Mouse (Mus musculus) WW6 (cell line): ENCODE measurements around the gene Otog.
A peak's percentile ranks its signal among the peaks of the same experiment; 100 is the strongest.

Experiments
- DNase-seq: peaks from one replicate; pipeline ENCODE4 v3.0.0-alpha.2; 2013; ENCODE audit warnings: low read depth, low spot score

Gene Otog

DNA sequence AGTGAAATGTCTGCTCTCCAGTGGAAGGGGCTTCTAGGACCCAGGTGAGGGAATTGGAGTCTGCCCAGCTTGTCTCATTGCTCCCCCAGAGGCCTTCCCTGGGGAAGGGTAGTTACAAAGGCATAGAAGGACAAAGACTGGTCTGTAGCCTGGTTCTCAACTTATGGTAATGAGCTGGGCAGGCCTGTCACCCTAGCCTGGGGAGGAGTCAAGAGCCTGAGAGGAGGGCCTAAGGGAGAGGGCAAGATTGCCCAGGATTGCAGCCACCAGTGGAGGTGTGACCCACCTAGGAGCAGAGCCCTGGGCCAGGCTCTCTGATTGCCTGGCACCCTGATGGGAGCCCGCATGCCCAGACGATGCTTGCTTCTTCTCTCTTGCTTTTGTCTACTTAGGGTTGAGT is at the start of gene Otog:
Gene Otog, plus strand, starts transcription at position 292 of the 400 bp plus-strand sequence.
- DNase-seq = no peak

DNA sequence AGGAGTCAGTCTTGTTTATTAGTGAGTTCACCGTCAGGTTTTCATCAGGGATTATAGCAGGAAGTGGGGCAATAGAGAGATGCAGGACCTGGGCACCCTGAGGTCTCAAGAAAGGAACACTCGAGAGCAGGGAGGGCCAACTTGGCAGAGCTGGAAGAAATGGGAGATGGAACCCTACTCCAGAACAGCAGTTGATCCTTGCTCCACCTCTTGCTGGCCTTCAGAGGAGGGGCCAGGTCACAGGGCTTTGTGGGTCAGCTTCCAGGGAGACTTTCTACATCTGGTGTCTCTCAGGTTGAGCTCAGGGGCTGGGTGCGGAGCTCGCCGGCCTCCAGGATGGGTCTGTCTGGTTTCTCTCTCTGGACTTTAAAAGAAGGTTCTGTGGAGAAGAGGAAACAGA is 45.4 kb upstream of the Otog start:
- no peak for DNase-seq

DNA sequence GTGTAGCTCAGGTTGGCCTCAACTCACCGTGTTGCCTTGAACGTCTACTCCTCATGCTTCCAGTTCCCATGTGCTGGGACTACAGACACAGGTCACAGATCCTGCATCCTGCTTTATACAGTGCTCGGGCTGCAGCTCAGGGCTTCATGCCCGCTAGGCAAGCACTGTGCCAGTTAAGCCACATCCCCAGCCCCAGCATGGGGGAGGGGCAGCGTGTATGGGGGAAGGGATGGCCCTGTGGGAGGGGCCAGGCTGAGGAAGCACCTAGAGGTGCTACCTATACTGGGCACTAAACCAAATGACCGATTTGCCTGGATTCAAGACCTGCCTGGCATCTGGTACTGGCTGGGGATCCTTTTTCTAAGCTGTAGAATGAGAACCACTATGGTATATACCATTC is 40.8 kb upstream of the Otog start:
- no peak for DNase-seq

DNA sequence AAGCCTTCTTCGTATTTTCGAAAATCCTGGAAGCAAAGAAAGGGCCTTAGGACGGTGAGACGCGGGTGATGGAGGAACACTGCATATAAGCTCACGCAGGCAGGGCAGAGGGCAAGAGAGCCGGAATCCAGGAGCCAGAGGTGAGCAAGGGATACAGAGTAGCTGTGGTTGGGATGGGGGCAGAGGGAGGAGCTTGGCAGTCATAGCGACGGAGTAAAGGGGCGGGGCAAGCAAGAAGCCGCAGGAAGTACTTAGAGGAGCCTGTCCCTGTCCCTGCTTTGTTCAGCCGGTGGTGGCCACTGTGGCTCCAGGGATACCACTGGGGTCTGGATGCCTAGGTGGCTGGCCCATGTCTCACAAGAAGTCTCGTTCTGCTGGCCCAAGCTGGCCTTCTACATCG is 39.1 kb upstream of the Otog start:
- no peak for DNase-seq

DNA sequence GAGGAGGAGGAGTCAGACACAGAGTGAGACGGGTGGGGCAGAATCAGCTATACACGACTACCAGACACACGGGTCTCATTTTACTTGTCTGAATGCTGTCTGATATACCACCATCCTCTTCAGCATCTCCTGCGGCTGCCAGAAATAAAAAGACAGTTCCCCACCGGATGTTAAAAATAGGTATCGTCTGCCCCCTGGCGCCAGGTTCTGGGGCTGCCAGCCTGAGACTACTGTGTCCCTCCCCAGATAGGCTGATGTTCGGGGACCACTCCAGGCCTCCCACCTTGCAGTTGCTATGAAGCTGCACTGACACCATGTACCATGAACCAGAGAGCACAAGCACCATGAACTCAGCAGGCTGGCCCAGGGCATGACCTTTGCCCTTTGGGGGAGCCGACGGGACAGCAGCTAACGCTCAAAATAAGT is 36.7 kb upstream of the Otog start:
- DNase-seq = no peak

DNA sequence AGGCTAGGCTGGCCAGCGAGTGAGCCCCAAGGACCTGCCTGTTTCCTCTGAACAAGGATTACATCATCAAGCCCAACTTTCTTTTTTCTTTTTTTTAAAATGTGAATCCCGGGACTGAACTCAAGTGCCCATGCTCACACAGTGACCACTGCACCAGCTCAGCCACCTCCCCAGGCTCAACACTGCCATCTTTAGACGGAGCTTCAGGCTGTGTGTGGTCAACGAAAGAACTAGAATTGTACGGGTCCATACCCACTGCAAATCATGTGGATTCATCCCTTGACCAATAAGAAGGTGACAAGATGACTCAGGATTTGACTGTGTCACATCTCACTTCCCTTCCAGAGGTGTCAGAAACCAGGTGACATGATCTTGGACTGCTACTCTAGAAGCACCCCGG is 36.0 kb upstream of the Otog start:
- DNase-seq = no peak

DNA sequence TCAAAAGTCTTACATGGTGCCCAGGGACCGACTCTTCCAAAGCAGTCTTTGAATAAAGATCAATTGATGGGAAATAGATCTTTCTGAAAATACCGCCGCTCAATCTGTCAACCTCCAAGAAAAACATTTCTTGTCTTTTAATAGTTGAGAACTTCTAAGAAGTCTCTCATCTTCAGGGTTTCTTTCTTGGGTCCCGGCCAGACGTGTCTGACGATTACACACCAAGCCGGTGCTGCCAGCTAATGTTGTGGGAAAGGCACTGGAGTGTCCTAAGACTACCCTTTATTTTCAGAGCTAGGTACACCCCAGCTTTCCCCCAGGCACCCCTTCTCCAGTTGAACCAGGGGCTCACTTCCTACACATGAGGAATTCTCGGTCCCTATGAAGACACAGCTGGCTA is 32.7 kb upstream of the Otog start:
- no peak for DNase-seq

DNA sequence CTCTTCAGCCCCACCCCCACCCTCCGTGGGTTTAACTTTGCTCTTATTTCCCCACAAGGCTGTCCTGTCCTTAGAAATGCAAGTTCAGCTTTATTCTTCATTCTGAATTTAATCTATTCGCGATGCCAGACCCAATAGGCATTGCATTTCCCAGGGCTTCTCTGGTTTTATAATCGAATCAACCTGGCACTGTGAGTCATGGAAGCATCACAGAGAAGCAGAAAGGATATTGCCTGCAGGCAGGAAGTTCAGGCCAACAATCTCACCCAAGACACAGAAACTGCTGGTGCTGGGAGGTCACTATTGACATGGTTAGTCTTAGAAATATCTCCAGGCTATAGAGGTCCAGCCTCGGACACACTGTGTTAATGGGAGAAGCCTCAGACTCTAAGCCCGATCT is 30.5 kb upstream of the Otog start:
- DNase-seq = no peak

DNA sequence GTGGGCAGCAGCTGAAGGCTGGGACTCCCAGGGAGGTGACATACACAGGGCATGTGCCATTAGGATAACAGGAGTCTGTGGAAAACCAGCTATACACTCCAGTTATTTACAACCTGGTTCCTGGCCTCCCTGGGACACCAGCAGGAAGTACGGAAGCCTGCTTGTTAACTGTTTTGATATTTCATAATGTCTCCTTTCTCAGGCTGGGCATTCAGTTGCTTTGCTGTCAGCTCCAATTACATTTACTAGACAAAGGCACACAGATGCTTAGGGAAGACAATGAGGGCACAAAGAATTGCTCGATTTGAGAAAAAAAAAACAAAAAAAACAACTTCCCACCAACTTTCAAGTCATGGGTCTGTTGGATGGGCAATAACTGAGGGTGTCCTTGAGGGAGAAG is 24.3 kb upstream of the Otog start:
- DNase-seq = no peak

DNA sequence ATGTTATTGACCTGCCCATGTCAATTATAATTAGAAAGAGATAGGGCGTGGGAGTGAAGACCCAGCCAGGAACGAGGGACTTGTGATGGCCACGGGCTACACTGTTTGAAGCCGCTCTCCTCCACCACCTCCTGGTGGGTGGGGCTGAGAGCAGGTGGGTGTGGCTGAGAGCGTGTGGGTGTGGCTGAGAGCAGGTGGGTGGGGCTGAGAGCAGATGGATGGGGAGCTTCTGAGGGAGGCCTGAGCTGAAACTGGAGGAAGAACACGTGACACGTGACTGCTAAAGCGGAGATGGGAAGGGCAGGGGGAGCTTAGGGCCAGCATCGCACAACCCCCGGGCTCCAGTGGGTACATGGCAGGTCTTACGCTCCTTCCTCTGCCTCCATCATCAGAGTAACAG is 22.4 kb upstream of the Otog start:
- no peak for DNase-seq

DNA sequence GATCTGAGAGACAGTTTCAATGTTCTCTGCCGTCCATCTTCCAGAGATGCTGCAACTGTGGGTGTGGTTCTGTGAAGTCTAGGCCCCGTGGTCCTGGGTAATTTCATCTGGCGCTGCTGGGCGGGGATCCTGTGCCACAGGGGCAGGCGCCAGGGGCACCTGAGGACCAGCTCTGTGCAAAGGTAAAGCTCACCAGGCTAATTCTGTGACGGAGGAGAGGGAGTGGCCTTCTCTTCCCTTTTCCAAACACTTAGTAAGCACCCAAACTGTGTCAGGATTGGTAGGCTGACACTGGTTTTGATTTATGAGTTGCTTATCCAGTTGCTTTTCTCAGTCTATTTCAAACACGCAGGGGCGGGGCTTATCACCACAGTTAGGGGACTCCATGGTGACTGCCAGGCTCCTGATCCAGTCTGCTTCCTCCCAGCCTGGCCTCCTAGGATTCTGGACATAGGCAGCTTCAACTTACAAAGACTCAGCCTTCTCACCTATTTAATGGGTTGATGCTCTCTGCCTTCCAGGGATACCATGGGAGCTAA is 20.1 kb upstream of the Otog start:
- DNase-seq = no peak

DNA sequence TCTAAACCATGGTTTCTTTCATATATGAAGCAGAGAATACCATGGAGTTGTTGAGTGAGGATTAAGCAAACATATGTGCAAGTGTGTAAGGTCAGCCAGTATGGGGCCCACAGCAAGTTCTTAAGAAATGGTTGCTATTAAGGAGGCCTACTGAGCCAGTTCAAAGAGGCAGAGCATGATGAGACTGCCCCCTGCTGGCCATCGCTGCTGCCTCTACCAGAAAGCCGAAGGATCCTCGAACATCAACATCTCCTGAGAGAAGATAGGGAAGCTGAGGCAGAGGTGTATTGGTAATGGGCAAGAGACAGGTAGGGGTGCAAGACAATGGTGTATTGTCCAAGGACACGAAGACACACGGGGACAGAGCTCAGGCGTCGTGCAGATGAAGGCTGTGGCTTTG is 14.5 kb upstream of the Otog start:
- DNase-seq = no peak

DNA sequence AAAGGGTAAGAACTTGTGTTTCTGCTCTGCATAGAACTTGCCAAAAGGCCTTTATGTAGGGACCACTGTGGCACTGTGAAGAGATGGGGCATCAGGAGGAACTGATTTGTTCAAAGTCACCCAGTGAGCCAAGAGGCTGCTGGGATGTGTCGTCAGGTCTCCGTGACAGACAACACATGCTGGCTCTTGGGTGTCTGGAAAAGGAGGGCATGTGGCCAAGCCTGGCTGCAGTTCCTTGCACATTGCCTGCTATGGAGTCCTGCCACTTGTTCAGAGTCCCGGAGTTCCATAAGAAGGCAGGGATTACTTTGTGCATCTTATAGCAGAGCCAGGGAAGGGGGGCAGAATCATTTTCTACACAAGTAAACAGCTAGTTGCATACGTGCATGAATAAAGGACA is 13.9 kb upstream of the Otog start:
- no peak for DNase-seq

DNA sequence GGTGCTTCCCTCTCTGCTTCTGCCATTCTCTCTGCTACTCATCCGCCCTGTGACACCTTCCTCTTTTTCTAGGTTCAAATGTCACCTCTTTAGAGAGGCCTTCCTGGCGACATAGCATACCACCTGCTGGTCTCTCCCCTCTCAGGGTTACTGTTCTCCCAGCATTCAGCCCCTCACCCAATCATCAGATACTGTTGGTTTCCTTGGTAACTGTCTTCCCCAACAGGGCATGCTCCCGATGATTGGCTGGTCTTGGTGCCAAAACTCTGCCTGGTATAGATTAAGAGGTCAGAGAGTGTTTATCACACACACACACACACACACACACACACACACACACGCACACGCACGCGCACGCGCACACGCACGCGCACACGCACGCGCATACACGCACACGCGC is 4.8 kb upstream of the Otog start:
- DNase-seq = no peak

DNA sequence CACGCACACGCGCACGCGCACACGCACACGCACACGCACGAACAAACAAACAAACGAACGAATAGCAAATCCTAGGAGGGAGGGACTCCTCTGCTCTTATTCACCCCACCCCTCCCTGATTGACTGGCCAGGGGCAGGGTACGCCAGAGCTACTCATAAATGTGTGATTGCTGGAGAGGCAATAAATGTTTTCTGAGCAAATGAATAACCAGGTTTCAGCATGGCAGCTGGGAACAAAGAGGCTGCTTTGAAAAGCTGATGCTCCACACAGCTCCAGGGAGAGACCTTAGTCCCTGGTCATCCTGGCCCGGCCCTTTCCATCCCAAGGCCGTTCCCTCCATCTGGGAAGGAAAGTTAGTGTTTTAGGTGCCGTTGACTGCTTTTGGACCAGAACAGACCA is 4.4 kb upstream of the Otog start:
- DNase-seq = no peak

DNA sequence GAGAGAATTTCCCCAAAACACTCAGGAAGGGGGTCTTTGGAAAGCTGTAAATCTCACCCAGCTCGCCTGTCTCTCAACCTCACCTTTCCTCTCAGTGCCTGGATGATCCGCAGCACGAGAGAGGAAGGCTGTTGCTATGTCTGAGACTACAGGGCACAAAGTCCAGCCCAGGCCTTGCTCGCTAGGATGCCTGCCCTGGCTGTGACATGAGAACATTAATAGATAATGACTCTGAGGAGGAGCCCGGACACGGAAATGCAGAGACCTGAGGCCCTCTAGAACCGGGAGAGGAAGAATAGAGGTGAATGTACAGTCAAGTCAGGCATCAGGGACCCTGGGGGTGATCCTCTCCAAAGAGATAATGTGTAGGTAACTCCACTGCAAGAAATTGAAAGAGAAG is 3.6 kb upstream of the Otog start:
- no peak for DNase-seq

DNA sequence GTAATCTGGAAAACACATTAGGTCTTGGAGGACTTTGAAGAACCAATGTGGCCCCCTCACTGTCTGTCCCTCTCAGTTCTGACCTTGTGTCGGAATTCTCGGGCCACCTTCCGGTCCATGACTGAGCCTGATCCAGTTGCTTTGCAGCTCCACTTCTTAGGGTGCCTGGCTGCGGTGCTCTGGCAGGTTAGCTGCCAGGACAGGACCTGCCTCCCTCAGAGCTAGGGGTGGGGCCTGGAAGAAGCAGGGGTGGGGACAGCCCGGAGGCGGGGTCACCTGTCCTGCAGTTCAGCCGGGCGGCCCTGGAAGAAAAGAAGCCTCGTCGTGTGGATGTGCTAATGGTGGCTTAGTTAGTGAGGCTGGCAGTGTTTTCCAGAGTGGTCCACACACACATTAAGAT is 2.4 kb upstream of the Otog start, which contains the start of gene Ush1c:
Gene Ush1c, minus strand, starts transcription at position 158 of the 400 bp plus-strand sequence.
- DNase-seq = no peak

DNA sequence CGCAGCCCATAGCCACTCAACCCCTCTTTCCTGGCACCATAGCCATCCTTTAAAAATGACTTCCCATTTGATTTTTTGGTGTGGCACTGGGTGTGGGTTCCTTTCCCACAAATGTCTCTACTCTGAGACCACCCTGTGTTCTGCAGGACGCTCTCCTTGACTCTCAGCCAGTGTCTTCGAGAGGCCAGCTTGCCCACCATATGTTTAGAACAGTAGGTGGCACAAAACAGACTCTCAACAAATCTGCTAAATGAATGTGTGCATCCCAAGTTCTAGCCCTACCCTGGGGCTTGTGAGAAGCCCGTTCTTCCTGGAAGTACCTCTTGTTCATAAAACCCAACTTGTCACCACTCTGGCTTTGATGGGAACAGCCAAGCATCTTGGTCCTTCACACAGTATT is 696 bp upstream of the Otog start:
- no peak for DNase-seq

DNA sequence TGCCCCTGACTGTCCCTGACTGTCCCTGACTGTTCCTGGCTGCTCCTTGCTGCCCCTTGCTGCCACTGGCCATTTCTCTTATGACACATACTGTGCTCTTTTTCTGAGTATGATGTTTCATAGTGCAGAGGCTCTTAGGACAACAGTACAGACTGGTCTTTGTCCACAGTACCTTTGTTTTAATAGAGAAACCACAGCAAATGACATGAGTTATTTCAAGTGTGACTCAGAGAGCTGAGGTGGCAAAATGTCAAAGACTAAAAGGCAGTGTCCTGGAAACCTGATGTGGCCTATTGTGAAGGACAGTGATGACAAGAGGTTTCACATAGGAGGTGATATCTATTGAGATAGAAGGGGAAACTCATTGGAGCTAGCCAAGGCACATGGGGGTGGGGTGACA is 6.1 kb downstream of the Otog start:
- DNase-seq = no peak

DNA sequence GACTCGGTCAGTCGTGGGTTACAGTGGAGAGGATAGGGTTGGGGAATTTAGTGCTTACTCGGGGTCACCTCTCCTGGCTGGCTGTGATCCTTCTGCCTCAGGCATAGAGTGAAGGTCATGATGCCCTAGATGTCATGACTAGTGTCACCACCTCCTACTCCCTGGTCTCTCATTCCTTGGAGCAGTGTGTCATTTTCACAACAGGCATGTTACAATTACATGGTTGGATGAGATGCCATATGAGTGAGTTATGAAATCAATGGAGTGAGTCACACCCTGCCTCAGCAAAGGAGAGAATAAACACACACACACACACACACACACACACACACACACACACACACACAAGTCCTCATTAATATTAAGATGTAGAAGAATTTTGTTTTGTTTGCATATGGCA is 6.8 kb downstream of the Otog start:
- DNase-seq = no peak

DNA sequence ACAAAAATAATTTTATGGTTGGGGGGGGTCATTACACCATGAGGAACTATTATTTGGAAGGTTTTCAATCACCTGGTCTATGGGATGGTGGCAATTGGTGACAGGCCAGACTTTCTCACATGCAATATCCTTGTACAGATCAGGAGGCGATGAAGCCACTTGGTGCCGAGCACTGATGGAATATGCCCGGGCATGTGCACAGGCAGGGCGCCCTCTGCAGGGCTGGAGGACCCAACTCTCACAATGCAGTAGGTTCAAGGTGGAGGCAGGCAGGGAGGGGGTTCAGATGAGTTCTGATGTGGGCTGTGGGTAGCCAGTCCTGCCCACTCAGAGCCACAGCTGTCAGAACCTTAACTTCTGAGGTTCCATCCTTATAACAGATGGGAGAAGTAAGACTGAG is 11.1 kb downstream of the Otog start:
- peak; percentile 29 for DNase-seq

DNA sequence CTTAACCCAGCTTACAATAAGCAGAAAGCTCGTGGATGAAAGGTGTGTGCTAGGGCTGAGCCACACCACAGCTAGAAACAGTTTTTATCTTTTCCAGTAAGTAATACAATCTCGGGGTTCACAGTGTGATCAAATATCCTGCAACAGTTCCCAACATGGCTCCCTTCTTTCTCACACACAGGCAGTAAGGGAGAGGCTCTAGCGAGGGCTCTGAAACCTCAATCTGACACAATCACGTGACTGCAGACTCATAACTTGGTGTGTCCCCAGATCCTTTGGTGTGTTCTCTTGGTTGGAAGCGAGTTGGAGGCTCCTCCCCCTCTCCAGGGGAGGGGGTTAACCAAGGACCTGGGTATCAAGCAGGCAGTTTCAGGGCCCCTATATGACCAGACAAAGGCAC is 35.4 kb downstream of the Otog start:
- DNase-seq = no peak

DNA sequence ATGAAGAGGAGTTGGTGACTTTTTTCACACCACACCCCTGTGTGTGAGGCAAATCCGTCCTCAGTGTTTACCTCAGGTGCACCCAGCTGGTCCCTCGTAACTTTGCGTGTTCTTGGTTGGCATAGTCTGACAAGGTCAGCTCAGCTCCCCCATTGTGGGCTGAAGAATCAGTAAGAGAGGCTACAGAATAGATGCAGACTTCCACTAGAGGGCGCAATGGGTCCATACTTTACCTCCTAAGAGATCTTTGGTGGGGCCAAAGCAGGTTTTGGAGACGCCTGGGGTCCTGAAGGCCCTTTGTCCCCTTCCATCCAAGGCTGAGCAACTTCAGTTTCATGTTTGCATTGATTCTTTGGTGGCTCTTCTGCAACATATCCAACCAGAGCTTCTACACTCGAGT is 39.2 kb downstream of the Otog start:
- DNase-seq = peak; percentile 46

DNA sequence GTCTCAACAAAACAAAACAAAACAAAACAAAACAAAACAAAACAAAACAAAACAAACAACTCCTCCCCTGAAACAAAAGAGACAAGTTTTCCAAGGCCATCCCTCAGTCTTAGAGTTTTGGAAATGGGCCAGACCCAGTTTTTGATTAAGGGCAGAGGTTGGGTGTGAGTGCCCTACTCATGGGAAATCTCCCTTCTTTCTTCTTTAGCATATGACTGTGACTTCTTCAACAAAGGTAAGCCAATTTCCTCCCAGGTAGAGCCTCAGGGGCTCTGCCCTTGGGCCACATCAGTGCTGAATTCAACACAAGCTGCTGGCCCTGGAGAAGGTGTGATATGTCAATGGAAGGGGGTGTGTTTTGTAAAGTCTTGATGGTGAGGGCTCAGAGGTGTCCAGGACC is 40.1 kb downstream of the Otog start:
- DNase-seq = peak; percentile 11

DNA sequence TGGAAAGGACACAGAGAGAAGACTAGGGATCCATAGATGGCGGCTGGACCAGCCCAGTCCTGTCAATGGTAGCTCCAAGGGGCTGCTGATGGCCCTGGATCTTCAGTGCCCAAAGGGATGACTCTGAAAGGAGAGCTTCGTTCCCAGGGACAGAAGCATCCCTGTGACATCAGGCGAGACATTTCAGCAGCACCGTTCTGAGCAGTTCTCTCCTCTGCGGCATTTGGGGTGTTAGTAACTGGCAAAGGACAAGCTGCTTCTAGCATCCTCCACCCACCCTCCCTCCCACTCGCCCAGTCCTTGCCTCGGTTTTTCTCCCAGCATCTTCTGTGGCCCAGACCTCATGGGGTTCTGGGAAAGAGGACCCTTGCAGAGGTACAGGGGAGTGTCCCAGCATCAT is 41.5 kb downstream of the Otog start:
- no peak for DNase-seq
